Mouse (Mus musculus) urinary bladder, postnatal 36 days (tissue): ENCODE results near the gene Palm3.
A peak's percentile ranks its signal among the peaks of the same experiment; 100 is the strongest.

Experiments used
- DNase-seq, 2 experiments: peaks; one replicate each; pipeline ENCODE4 v3.0.0; 2022; ENCODE audit warnings: low spot score in 2 of 2, mixed read lengths in 1 of 2

Gene Palm3

GRCm38 (mm10) chr8:84066291-84066930, 45.1 kb downstream of the Palm3 start, which contains the start of gene Rfx1:
Rfx1 (plus strand) TSS chr8:84066834.
- peak; percentile 98 to 99 for DNase-seq

GRCm38 (mm10) chr8:84067047-84067573, 45.8 kb downstream of the Palm3 start:
- DNase-seq: peak; percentile 95 to 97

GRCm38 (mm10) chr8:84067911-84068310, 46.6 kb downstream of the Palm3 start:
- no peak for DNase-seq

GRCm38 (mm10) chr8:84068316-84069035, 47.2 kb downstream of the Palm3 start:
- DNase-seq: no peak

GRCm38 (mm10) chr8:84069169-84069568, 47.9 kb downstream of the Palm3 start:
- DNase-seq: no peak

- DNase-seq: no peak
Observed at GRCm38 (mm10) chr8:84069750-84070149, 48.5 kb downstream of the Palm3 start.

- no peak for DNase-seq
Observed at GRCm38 (mm10) chr8:84070241-84070640, 49.0 kb downstream of the Palm3 start.

GRCm38 (mm10) chr8:84070667-84071066, 49.4 kb downstream of the Palm3 start:
- DNase-seq: no peak

GRCm38 (mm10) chr8:84071921-84072320, 50.6 kb downstream of the Palm3 start:
- peak in 1 of 2 experiments; percentile 28 for DNase-seq

- DNase-seq: no peak
Observed at GRCm38 (mm10) chr8:84072321-84072720, 51.0 kb downstream of the Palm3 start.

GRCm38 (mm10) chr8:84073230-84073976, 52.1 kb downstream of the Palm3 start:
- no peak for DNase-seq

- no peak for DNase-seq
Observed at GRCm38 (mm10) chr8:84076412-84076811, 55.1 kb downstream of the Palm3 start.

GRCm38 (mm10) chr8:84076849-84077248, 55.6 kb downstream of the Palm3 start:
- no peak for DNase-seq

- no peak for DNase-seq
Observed at GRCm38 (mm10) chr8:84079206-84079605, 57.9 kb downstream of the Palm3 start.
